Mouse (Mus musculus): ENCODE results near the gene Pagr1a. TPM values are rescaled to one million over a fixed set of nuclear protein-coding genes. Genes with fewer than 3 reads are reported as not detected.

The Pagr1a gene
- 3.8 to 30.1 TPM (median 20.5 TPM) in 3 of 4 replicates, not detected in the other for total RNA-seq (2023; ENCODE audit: inconsistent age)

GRCm38 (mm10) chr7:127016971-127017949, at the start of gene Pagr1a:
TSS of gene Pagr1a (minus strand) at chr7:127017352.

GRCm38 (mm10) chr7:127041851-127042672, 24.9 kb upstream of the Pagr1a start, which contains the start of gene Kif22:
TSS of gene Kif22 (minus strand) at chr7:127042471.

GRCm38 (mm10) chr7:127026984-127027726, 10.0 kb upstream of the Pagr1a start, which contains the start of gene Maz:
TSS of gene Maz (minus strand) at chr7:127027037.

GRCm38 (mm10) chr7:127020901-127021562, 3.9 kb upstream of the Pagr1a start, which contains the start of the genes Gm42742 and Prrt2:
TSS of gene Gm42742 (minus strand) at chr7:127021097.
TSS of gene Prrt2 (minus strand) at chr7:127021211.

GRCm38 (mm10) chr7:127016481-127016485, 869 bp downstream of the Pagr1a start, which contains the start of gene Pagr1b:
TSS of gene Pagr1b (minus strand) at chr7:127016484.

GRCm38 (mm10) chr7:127014320-127014719, 2.8 kb downstream of the Pagr1a start, which contains the start of gene Mvp:
TSS of gene Mvp (minus strand) at chr7:127014621.

GRCm38 (mm10) chr7:126975950-126976866, 40.9 kb downstream of the Pagr1a start, which contains the start of gene Cdiptos:
TSS of gene Cdiptos (minus strand) at chr7:126976098.

GRCm38 (mm10) chr7:126975893-126975949, 41.4 kb downstream of the Pagr1a start, which contains the start of gene Cdipt:
TSS of gene Cdipt (plus strand) at chr7:126975914.

Other genes with a start within 250 kb of the Pagr1a start
- 214 to 273 TPM (median 230 TPM) in 4 replicates for gene Ypel3, start 240.4 kb downstream of the Pagr1a start, total RNA-seq (2023; ENCODE audit: inconsistent age)
- gene Tbx6, start 235.9 kb downstream of the Pagr1a start, total RNA-seq (2023; ENCODE audit: inconsistent age): 6.5 to 8.9 TPM (median 7.0 TPM) in 4 replicates
- 266 to 298 TPM (median 270 TPM) in 4 replicates for gene Ppp4c, start 224.9 kb downstream of the Pagr1a start, total RNA-seq (2023; ENCODE audit: inconsistent age)
- not detected in 4 replicates for gene Fam57b, start 219.7 kb downstream of the Pagr1a start, total RNA-seq (2023; ENCODE audit: inconsistent age)
- not detected in 4 replicates for gene 4930451I11Rik, start 185.7 kb downstream of the Pagr1a start, total RNA-seq (2023; ENCODE audit: inconsistent age)
- not detected in 4 replicates for gene Doc2a, start 169.9 kb downstream of the Pagr1a start, total RNA-seq (2023; ENCODE audit: inconsistent age)
- gene Hirip3, start 155.4 kb downstream of the Pagr1a start, total RNA-seq (2023; ENCODE audit: inconsistent age): 19.8 to 34.1 TPM (median 25.1 TPM) in 4 replicates
- 80.6 to 105 TPM (median 95.0 TPM) in 4 replicates for gene Ino80e, start 155.0 kb downstream of the Pagr1a start, total RNA-seq (2023; ENCODE audit: inconsistent age)
- 86.7 to 99.4 TPM (median 89.7 TPM) in 4 replicates for gene Taok2, start 132.6 kb downstream of the Pagr1a start, total RNA-seq (2023; ENCODE audit: inconsistent age)
- 36.7 to 44.6 TPM (median 41.0 TPM) in 4 replicates for gene Tmem219, start 94.4 kb downstream of the Pagr1a start, total RNA-seq (2023; ENCODE audit: inconsistent age)
- 34.7 to 41.2 TPM (median 38.6 TPM) in 4 replicates for gene Kctd13, start 88.5 kb downstream of the Pagr1a start, total RNA-seq (2023; ENCODE audit: inconsistent age)
- not detected in 4 replicates for gene Asphd1, start 67.8 kb downstream of the Pagr1a start, total RNA-seq (2023; ENCODE audit: inconsistent age)
- 4.5 to 6.9 TPM (median 5.5 TPM) in 4 replicates for gene Sez6l2, start 66.8 kb downstream of the Pagr1a start, total RNA-seq (2023; ENCODE audit: inconsistent age)
- gene Cdipt, start 41.4 kb downstream of the Pagr1a start, total RNA-seq (2023; ENCODE audit: inconsistent age): 66.9 to 70.5 TPM (median 68.4 TPM) in 4 replicates
- 0.54 to 1.4 TPM (median 1.3 TPM) in 4 replicates for gene Cdiptos, start 41.3 kb downstream of the Pagr1a start, total RNA-seq (2023; ENCODE audit: inconsistent age)
- 41.1 to 44.2 TPM (median 42.9 TPM) in 4 replicates for gene Mvp, start 2.7 kb downstream of the Pagr1a start, total RNA-seq (2023; ENCODE audit: inconsistent age)
- gene Pagr1b, start 868 bp downstream of the Pagr1a start, total RNA-seq (2023; ENCODE audit: inconsistent age): 6.5 to 7.8 TPM (median 6.7 TPM) in 3 of 4 replicates, not detected in the other
- 26.9 to 42.2 TPM (median 37.4 TPM) in 4 replicates for gene Gm42742, start 3.7 kb upstream of the Pagr1a start, total RNA-seq (2023; ENCODE audit: inconsistent age)
- gene Prrt2, start 3.9 kb upstream of the Pagr1a start, total RNA-seq (2023; ENCODE audit: inconsistent age): 1.2 to 1.6 TPM (median 1.4 TPM) in 4 replicates
- 211 to 222 TPM (median 215 TPM) in 4 replicates for gene Maz, start 9.7 kb upstream of the Pagr1a start, total RNA-seq (2023; ENCODE audit: inconsistent age)
- 2.8 to 4.5 TPM (median 3.0 TPM) in 4 replicates for gene Kif22, start 25.1 kb upstream of the Pagr1a start, total RNA-seq (2023; ENCODE audit: inconsistent age)
- gene Zg16, start 70.0 kb upstream of the Pagr1a start, total RNA-seq (2023; ENCODE audit: inconsistent age): 2.3 to 4.0 TPM (median 2.6 TPM) in 3 of 4 replicates, not detected in the other
- gene AI467606, start 74.0 kb upstream of the Pagr1a start, total RNA-seq (2023; ENCODE audit: inconsistent age): 46.0 to 63.9 TPM (median 57.5 TPM) in 4 replicates
- 0.42 to 1.1 TPM (median 0.59 TPM) in 4 replicates for gene Qprt, start 104.9 kb upstream of the Pagr1a start, total RNA-seq (2023; ENCODE audit: inconsistent age)
- gene Spn, start 120.5 kb upstream of the Pagr1a start, total RNA-seq (2023; ENCODE audit: inconsistent age): 6.5 to 8.8 TPM (median 7.3 TPM) in 4 replicates
- 76.0 to 79.5 TPM (median 77.9 TPM) in 4 replicates for gene Cd2bp2, start 178.7 kb upstream of the Pagr1a start, total RNA-seq (2023; ENCODE audit: inconsistent age)
- gene Tbc1d10b, start 191.1 kb upstream of the Pagr1a start, total RNA-seq (2023; ENCODE audit: inconsistent age): 54.5 to 63.3 TPM (median 58.6 TPM) in 4 replicates
- 5.3 to 13.4 TPM (median 8.4 TPM) in 4 replicates for gene Mylpf, start 191.5 kb upstream of the Pagr1a start, total RNA-seq (2023; ENCODE audit: inconsistent age)
- 9.1 to 13.5 TPM (median 10.3 TPM) in 4 replicates for gene Zfp553, start 215.7 kb upstream of the Pagr1a start, total RNA-seq (2023; ENCODE audit: inconsistent age)
- 393 to 439 TPM (median 415 TPM) in 4 replicates for gene Sept1, start 215.8 kb upstream of the Pagr1a start, total RNA-seq (2023; ENCODE audit: inconsistent age)
- 14.8 to 24.2 TPM (median 17.5 TPM) in 4 replicates for gene Zfp771, start 226.9 kb upstream of the Pagr1a start, total RNA-seq (2023; ENCODE audit: inconsistent age)
- gene Dctpp1, start 243.4 kb upstream of the Pagr1a start, total RNA-seq (2023; ENCODE audit: inconsistent age): 13.9 to 18.3 TPM (median 14.3 TPM) in 4 replicates

All from B cell, adult (primary cell).